Mouse (Mus musculus): ENCODE measurements around the gene Gmeb2.

Gene Gmeb2

DNA sequence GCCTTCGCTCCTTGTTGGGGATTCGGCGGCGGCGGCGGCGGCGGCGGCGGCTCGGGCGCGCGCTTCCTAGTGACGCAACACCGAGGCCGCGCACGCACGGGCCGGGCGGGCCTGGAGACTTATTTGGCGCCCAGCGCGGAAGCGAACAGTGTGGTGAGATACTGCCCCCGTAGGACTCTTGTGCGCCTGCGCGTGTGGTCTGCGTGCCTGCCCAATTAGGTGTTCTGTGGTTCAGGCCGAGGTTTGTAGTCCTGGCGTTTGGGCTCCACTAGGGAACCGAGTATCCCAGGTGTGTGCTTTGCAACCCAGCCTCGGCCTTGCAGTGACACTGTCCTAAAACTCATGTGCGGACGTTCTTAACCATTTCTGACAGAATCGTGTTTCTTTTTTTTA is at the start of gene Gmeb2:
TSS of gene Gmeb2 (minus strand) at position 78 of the 393 bp plus-strand sequence.
- DNase-seq (ENCODE audit: low read depth, low spot score), result peak; percentile 97

DNA sequence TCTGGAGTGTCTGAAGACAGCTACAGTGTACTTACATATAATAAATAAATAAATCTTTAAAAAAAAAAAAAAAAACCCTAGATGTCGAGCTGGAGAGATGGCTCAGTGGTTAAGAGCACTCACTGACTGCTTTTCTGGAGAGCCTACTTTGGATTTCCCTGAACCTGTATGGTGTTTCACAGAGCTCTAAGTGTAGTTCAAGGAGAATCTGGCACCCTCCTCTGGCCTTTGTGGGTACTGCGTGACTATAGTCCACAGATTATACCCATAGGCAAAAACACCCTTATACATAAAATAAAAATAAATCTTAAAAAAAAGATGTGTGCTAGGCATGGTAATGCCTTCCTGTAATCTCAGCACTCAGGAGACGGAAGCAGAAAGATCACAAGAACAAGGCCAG is 46.2 kb upstream of the Gmeb2 start:
- DNase-seq (ENCODE audit: low read depth, low spot score), result peak; percentile 42

DNA sequence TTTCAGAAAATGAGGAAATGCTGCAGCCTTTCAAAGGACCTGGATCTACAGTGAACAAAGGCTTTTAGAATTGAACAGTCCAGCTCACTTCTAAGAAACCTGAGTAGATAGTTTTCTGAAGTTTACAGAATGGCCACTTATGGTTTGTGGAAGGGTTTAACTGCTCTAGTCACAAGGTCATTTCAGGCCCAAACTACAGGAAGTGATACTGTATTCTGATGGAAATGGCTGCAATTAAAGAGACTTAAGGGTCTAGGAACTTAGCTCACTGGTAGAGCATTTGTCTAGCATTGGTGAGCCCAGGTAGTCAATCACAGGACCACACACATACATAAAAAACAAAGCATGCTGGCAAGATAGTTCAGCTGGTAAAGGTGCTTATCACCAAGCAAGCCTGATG is 44.7 kb upstream of the Gmeb2 start:
- no peak for DNase-seq (ENCODE audit: low read depth, low spot score)

DNA sequence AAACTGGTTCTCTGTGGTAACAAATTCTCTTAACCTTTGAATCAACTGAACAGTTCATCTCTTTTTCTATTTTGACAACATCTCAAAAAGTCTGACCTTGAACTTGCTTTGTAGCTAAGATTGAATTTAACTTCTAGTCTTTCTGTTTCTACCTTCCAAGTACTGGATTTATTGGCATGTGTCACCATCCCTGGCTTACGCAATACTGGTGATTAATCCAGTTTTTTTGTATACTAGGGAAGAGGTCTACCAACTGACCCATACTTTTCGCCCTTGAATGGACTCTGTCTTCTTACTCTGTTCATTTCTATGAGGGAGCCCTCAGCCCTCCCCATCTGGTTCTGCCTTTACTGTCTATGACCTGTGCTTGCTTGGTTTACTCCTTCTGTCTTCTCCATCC is 38.3 kb upstream of the Gmeb2 start:
- DNase-seq (ENCODE audit: low read depth, low spot score), result no peak

DNA sequence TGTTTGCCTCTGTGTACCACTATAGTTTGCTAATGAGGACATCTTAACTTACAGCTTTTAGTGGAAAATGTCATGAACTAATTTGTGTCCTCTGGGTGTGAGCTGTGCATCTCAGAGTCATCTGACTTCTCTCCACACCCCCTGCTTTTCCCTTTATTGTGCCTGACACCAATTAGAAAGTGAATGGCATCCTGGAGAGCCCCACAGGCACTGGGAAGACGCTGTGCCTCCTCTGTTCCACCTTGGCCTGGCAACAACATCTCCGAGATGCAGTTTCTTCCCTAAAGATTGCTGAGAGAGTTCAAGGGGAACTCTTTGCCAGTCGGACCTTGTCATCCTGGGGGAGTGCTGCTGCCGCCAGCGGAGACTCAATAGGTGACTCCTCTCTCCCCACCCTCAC is 34.3 kb upstream of the Gmeb2 start:
- DNase-seq (ENCODE audit: low read depth, low spot score), result no peak

DNA sequence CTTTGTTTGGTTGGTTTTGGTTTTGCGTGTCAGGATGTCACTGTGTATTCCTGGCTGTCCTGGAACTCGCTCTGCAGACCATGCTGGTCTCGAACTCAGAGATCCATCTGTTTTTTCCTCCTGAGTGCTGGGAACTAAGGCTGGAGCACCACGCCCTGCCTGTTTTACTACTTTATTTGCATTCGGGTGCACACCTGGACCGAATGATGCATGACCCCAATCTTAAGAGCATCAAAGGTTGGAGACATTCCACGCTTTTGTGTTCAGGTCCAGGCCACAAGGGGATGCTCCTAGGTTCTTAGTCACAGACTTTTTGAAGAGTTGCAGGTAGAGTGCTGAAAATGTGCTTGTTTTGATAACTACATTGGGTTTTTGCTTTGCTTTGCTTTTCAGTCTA is 32.3 kb upstream of the Gmeb2 start:
- peak; percentile 15 for DNase-seq (ENCODE audit: low read depth, low spot score)

DNA sequence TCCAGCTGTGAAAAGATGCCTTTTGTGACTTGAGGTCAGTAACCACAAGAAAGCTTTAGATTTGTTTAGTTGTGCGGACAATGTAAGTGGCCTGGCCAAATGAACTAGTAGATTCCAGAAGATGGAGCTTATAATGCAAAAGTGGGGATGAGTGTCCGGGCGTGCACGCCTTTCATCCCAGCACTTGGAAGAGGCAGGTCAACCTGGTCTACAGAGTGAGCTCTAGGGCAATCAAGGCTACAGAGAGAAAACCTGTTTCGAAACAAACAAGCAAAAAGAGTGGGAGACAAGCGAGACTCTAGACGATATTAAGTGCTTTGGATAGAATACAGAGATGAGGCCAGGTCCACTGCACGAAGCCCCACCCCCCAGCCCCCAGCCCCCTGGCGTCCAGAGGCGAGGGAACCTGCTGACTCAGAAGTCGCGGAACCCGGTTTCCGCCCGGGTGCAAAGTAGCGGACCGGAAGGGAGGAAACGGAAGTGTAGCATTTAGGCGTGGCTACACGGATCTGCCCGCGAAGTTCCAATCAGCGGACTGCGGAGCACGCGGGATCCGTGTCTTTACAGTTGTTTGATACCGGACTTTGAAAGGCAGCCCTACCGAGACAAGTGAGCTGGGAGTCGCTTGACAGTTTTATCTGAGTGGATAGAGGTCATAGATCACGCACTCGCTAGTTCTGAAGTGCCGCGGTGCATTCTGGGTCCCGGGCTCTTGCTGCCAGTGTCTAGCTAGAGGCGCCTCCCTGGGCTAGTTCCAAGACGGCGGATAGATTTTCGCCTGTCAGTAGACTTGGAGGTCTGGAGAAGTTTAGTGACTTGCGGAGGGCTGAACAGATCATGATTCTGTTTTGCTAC is 31.6 kb upstream of the Gmeb2 start, which contains the start of gene Rtel1:
TSS of gene Rtel1 (plus strand) at position 492 of the 855 bp plus-strand sequence.
- DNase-seq (ENCODE audit: low read depth, low spot score), result peak; percentile 74

DNA sequence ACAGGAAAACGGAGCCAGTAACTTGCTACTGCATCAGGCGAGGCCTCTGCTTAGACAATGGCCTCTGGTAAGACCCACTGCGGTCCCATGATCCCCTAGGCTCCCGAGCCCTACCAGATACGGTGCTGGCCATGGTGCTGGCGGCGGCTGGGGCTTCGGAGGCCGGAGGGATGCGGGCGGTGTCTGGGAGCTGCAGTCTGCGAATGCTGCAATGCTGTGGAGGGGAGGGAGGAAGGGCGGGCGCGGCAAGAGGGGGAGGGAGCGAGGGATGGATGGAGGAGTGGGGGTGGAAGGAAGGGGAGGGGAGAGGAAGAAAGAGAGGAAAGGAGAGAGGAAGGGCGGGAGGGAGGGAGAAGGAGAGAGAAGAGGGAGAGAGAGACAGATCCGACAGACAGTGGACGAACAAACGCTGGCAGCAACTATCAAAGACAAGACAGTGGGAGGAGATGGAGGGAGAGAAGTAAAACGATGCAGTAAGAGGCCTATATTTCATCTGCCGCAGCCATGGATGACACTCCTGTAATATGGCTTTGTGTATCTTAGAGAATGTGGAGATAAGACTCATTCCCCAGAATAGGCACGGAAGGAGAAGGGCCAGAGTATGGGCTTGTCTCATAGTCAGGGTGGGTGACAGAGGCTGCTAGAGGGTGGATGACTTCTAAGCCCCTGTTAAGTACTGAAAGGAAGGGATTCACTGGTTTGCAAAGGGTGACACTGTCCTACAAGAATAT is 26.4 kb upstream of the Gmeb2 start, which contains the start of gene Stmn3:
TSS of gene Stmn3 (minus strand) at position 421 of the 731 bp plus-strand sequence.
- DNase-seq (ENCODE audit: low read depth, low spot score), result no peak

DNA sequence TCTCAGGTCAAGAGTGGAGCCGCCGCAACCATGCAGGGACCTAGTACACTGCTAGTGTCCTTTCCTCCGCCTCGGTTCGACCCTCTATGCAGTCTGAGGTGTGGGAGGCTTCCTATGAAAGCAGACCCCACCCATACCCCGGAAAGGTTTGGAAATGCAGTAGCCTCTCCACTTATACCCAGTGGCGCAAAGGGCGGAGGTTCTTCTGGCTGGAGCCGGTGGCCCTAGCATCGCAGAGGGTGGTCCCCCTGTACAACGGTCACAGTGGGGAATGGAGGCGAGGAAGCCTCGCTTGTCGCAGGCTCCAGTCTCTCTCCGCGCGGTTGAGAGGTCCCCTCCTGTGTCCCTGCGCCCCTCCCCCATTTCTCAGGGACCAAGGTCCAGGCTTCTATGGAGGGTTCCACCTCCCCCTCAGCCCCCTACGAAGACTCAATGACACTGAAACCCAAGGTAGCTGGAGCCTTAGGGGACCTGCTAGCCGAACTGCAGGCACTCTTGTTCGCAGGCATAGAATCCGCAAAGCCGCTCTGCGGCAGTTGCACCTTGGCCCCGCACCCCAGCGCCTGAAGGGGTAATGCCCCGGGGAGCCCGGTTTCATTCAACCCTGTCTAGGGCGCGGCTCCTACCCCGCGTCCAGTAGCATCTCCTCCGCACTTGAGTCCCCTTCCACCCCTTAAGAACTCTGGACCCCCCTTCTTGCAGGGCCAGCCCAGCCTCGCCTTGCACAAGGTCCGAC is 25.7 kb upstream of the Gmeb2 start:
- DNase-seq (ENCODE audit: low read depth, low spot score), result no peak

DNA sequence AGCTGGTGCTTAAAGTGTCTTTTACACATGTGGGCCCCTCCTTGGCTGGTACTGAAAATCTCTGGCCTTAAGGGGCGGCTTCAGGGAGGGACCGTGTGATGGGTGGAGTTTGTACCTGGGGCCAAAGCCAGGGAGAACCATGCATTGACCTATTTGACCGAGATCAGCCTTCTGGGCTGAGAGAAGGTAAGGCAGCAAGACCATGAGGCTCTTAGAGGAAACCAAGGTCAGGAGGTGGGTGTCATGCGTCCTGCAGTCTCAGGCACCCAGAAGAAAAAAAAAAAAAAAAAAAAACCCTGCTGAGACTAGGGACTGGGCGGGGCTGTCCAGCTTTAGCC is 25.1 kb upstream of the Gmeb2 start:
- DNase-seq (ENCODE audit: low read depth, low spot score), result no peak

DNA sequence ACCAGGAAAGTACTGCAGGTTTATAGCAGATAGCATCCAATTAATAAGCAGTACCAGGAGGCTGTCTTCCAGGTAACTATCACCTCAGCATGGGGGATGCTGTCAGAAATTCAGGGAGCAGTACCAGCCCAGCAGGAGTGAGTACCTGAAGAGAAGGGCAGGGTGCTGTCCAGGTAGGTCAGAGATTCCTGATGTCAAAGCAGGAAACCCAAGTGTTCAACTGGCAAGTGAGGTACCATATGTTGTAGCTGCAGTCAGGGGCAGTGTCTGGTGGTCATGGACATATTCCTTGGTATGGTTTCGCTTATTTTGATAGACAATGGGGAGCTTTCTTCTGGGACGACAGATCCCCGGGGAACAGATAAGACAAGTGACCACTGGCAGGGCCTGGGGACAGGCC is 24.6 kb upstream of the Gmeb2 start:
- DNase-seq (ENCODE audit: low read depth, low spot score), result no peak

DNA sequence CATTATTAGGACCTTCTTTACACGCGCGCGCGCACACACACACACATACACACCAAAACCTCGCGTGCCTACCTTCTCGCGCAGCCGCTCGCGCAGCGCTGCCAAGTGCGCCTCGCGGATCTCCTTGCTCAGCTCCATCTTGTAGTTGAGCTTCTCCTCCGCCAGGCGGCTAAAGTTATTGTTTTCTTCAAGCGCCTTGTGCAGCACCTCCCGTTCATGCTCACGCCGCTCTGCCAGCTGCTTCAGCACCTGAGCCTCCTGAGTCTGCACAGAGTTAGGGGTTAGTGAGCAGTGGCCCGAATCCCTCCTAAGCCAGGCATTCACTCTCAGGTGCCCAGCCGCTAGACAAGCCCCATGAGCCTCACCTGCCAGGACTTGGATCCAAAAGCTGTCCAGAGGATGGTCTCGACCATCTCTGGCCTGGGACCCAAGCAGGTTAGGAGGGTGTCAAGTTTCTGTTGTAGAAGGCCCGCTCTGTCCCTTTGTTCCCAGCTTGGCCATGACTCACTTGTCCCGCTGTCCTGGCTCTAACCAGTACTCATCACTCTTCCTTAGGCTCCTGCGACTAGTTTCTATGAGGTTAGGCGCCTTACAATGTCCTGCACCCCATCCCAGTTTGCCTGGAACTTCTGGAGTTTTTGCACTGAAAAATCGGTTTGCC is 19.4 kb upstream of the Gmeb2 start:
- no peak for DNase-seq (ENCODE audit: low read depth, low spot score)

DNA sequence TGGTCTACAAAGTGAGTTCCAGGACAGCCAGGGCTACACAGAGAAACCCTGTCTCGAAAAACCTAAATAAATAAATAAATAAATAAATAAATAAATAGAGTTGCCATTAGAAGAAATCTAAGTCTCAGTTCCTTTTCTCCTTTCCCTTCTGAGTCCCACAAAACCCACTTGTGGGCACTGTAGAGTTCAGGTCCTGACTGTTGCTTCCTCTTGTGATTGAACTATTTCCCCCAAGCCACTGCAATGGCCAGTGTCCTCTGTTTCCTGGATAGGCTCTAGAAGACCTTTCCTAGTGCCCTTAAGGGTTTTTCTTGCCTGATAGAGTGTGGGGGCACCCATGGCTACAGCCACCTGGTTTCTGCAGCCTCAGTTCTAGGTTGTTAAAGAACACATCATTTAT is 17.1 kb upstream of the Gmeb2 start:
- DNase-seq (ENCODE audit: low read depth, low spot score), result no peak

DNA sequence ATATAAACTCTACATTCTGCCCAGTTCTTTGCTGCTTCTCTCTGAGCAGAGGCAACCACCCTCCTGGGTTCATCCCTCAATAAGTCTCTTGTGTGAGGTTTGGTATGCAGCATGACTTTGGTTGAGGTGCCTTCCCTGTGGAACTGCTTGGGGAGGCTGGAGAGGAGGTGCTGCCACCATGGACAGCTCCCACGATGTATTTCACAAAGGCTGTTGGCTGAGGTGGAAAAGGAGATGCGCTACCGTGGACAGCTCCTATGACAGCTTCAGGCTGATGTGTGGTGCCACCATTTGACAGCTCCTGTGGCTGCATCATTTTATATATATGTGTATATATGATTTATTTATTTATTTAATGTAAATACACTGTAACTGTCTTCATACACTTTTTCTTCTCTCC is 14.2 kb upstream of the Gmeb2 start:
- DNase-seq (ENCODE audit: low read depth, low spot score), result no peak

DNA sequence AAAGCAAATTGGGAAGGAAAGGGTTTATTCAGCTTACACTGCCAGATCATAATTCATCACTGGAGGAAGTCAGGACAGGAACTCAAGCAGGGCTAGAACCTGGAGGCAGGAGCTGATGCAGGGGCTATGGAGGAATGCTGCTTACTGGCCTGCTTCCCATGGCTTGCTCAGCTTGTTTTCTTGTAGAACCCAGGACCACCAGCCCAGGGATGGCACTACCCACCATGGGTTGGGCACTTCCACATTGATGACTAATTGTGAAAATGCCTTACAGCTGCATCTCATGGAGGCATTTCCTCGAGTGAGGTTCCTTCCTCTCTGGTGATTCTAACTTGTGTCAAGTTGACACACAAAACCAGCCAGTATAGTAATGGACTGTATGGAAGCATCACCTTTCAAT is 3.1 kb upstream of the Gmeb2 start:
- DNase-seq (ENCODE audit: low read depth, low spot score), result no peak

DNA sequence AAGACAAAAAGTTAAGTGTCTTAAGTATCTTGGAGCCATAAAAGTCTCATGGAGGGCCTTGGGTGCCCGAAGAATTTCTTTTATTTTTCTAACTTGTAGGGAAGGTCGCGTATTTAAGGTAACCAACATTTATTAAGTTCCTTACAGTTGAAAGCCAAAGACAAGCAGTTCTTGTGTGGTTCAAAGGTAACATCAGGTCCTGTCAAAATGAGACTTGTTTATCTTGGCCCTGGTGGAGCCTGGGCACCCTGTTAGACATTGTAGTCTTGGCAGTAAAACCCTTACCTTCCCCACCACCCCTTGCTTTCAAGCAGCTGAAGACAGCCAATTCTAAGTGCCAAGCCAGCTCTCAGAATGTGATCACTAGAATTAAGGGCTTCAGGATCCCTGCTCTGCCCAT is 856 bp upstream of the Gmeb2 start:
- no peak for DNase-seq (ENCODE audit: low read depth, low spot score)

DNA sequence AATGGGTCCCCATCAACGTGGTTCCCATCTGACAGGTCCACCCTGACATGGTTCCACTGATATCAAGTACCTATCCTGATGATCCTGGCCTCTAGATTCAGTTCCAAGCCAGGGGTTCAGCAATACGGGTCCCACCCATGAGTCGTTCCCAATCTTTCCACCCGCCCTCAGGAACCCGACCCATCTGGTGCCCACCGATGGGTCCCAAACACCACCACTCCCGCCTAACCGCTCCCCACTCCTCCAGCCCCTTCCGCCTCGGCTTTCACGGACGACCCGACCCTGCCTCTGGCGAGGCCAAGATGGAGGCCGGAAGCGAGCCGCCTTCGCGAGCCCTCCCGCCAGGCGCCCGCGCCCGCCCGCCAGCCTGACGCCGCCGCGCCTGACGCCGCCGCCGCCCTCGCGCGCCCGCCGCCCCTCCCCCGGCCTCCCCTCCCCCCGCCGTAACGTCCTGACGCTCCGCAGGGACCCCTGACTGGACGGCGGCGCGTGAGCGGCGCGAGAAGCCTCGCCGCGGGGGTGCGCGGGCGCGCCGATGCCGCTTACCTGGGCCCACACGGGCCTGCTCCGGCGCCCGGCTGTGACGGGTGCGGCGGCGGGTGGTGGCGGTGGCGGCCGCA is 387 bp downstream of the Gmeb2 start:
- DNase-seq (ENCODE audit: low read depth, low spot score), result peak; percentile 60

DNA sequence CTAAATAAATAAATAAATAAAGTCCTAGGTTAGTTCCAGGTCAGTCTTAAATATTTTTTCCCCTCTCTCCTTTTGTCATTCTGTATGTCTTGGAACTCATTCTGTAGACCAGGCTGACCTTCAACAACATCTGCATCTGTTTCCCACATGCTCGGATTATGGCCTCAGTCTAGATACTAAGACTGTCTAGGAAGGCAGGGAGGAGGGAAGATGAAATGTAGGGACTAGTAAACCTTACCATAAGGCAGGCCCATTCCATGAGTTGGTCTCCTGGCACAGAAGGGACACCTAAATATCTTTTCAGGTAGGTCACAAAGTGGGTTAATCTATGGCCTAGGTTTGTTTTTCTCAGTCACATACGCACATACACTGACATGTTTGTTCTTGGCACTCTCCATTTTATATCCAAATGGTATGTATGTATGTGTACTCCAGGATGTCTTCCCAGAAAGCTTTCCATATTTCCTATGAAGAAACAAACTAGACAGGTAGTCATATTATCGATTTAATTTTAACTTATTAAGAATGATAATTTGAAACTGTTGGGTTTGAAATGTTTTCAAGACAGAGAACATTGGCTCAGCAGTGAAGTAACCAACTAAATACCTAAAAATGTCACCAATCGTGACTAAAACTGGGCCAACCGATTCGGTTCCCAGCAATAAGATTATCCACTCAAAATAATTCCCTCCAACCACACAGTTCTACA is 1.1 kb downstream of the Gmeb2 start:
- DNase-seq (ENCODE audit: low read depth, low spot score), result no peak

DNA sequence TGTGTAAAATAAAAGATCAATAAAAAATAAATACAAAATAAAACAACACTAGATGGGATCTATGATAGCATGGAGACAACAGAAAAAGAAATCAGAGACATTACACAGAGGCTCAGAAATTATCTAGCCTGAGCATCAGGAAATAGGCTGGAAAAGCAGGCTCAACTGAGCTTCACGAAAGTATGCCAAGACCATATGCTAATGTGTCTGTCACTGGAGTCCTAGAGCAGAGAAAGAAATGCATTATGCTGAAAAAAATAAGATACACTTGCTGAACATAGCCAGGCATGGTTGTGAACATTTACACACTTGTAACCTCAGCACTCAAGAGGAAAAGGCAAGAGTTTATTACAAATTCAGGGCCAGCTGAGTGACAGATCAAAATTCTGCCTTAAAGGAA is 7.9 kb downstream of the Gmeb2 start:
- no peak for DNase-seq (ENCODE audit: low read depth, low spot score)

DNA sequence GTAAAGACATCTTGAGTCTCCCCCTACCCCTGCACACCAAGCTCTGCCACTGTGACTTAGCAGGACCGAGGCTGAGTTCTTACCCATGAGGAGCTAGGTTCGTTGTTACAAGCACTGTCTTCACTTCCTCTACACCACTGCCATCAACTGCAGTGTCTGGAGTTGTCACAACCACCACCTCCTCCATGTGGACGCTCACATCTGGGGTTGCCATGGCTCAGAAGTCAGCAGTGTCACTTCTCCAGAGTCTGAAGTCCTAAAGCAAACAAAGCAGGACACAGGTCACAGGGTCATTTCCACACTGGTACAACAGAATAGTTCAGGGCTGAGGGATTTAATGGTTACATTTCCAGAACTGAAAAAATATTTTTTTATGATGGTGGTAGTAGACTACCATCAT is 10.0 kb downstream of the Gmeb2 start:
- DNase-seq (ENCODE audit: low read depth, low spot score), result no peak

DNA sequence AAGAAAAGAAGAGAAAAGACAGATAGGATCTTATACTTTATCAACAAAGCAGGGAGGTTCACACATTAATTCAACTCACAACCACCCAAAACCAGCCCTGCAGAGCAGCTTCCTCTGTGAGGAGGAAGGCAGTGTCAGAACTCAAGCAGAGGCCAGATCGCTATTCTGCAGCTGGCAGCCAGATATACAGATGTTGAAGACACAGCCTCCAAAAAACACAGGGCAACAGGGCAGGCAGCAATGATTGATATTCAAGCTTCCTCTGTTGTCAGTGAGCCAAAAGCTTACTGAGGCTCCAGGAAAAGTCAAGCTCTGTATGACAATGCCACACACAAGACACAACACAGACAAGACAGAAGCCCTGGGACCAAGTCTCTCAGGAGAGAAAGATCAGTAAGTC is 11.1 kb downstream of the Gmeb2 start:
- no peak for DNase-seq (ENCODE audit: low read depth, low spot score)
